Mouse (Mus musculus): ENCODE results near the gene Armh1. TPM values are rescaled to one million over a fixed set of nuclear protein-coding genes. Genes with fewer than 3 reads are reported as not detected.

The Armh1 gene
- polyA plus RNA-seq, 1 experiment, result 0.25 TPM

- TF ChIP-seq CTCF (conservative IDR thresholded peaks at IDR 0.05; ENCODE audit: insufficient read depth, insufficient read length, low read depth, low read length), result no peak
- no peak for TF ChIP-seq POLR2A (IDR thresholded peaks at IDR 0.05; ENCODE audit: low read depth, low read length)
- Histone ChIP-seq H3K36me3 (ENCODE audit: control insufficient read depth, insufficient read depth, low read length) (no peaks in the 10 kb centered on the region), H3K4me3 (ENCODE audit: insufficient read depth, low read depth, low read length) (no peak overlapping the region), H3K27ac (ENCODE audit: insufficient read depth, low read depth, low read length) (no peak overlapping the region), H3K4me1 (ENCODE audit: control insufficient read depth, insufficient read depth, low read length) (peaks cover 25% of the 10 kb centered on the region; the same call in 1 of the 2 replicates), H3K27me3 (replicated peaks; ENCODE audit: control insufficient read depth, insufficient read depth, low read length) (no peaks in the 10 kb centered on the region)
- peak; percentile 42 for DNase-seq
- 36% methylated on average over 5 of the region's 5 CpGs for WGBS
These were observed 2.2 kb upstream of the Armh1 start for GRCm38 (mm10) chr4:117254017-117254627.

- WGBS, result 62% methylated on average over 12 of the region's 12 CpGs
- Histone ChIP-seq H3K4me1 (ENCODE audit: control insufficient read depth, insufficient read depth, low read length) (peaks cover 25% of the 10 kb centered on the region; the same call in 1 of the 2 replicates), H3K36me3 (ENCODE audit: control insufficient read depth, insufficient read depth, low read length) (no peaks in the 10 kb centered on the region), H3K27me3 (replicated peaks; ENCODE audit: control insufficient read depth, insufficient read depth, low read length) (no peaks in the 10 kb centered on the region), H3K4me3 (ENCODE audit: insufficient read depth, low read depth, low read length) (no peak overlapping the region), H3K27ac (ENCODE audit: insufficient read depth, low read depth, low read length) (no peak overlapping the region)
- TF ChIP-seq POLR2A (IDR thresholded peaks at IDR 0.05; ENCODE audit: low read depth, low read length) (no peak), CTCF (conservative IDR thresholded peaks at IDR 0.05; ENCODE audit: insufficient read depth, insufficient read length, low read depth, low read length) (no peak)
- DNase-seq, result no peak
These were observed 1.5 kb upstream of the Armh1 start for GRCm38 (mm10) chr4:117253218-117254016.

- 59% methylated on average over 5 of the region's 5 CpGs for WGBS
- no peak overlapping the region for H3K4me3 ChIP-seq (ENCODE audit: insufficient read depth, low read depth, low read length)
- TF ChIP-seq POLR2A (IDR thresholded peaks at IDR 0.05; ENCODE audit: low read depth, low read length), result no peak
- TF ChIP-seq CTCF (conservative IDR thresholded peaks at IDR 0.05; ENCODE audit: insufficient read depth, insufficient read length, low read depth, low read length), result no peak
These were observed 830 bp upstream of the Armh1 start for GRCm38 (mm10) chr4:117252755-117253154.

GRCm38 (mm10) chr4:117252351-117252750, 426 bp upstream of the Armh1 start:
- peak overlapping the region; percentile 88 for H3K27ac ChIP-seq (ENCODE audit: insufficient read depth, low read depth, low read length)
- peaks cover 25% of the 10 kb centered on the region; the same call in 1 of the 2 replicates for H3K4me1 ChIP-seq (ENCODE audit: control insufficient read depth, insufficient read depth, low read length)
- H3K27me3 ChIP-seq (replicated peaks; ENCODE audit: control insufficient read depth, insufficient read depth, low read length), result no peaks in the 10 kb centered on the region
- H3K4me3 ChIP-seq (ENCODE audit: insufficient read depth, low read depth, low read length), result peak overlapping the region; percentile 92
- peak; percentile 62 for DNase-seq
- TF ChIP-seq POLR2A (IDR thresholded peaks at IDR 0.05; ENCODE audit: low read depth, low read length) (no peak), CTCF (conservative IDR thresholded peaks at IDR 0.05; ENCODE audit: insufficient read depth, insufficient read length, low read depth, low read length) (no peak)
- H3K36me3 ChIP-seq (ENCODE audit: control insufficient read depth, insufficient read depth, low read length), result no peaks in the 10 kb centered on the region
- 16% methylated on average over 5 of the region's 5 CpGs for WGBS

More at GRCm38 (mm10) chr4:117252755-117253154, 830 bp upstream of the Armh1 start:
- H3K27me3 ChIP-seq (replicated peaks; ENCODE audit: control insufficient read depth, insufficient read depth, low read length), result no peaks in the 10 kb centered on the region
- peaks cover 25% of the 10 kb centered on the region; the same call in 1 of the 2 replicates for H3K4me1 ChIP-seq (ENCODE audit: control insufficient read depth, insufficient read depth, low read length)
- H3K27ac ChIP-seq (ENCODE audit: insufficient read depth, low read depth, low read length), result peak overlapping the region; percentile 88
- DNase-seq, result peak; percentile 71
- no peaks in the 10 kb centered on the region for H3K36me3 ChIP-seq (ENCODE audit: control insufficient read depth, insufficient read depth, low read length)

GRCm38 (mm10) chr4:117250982-117251381, 943 bp downstream of the Armh1 start:
- Histone ChIP-seq H3K36me3 (ENCODE audit: control insufficient read depth, insufficient read depth, low read length) (no peaks in the 10 kb centered on the region), H3K27ac (ENCODE audit: insufficient read depth, low read depth, low read length) (no peak overlapping the region), H3K4me3 (ENCODE audit: insufficient read depth, low read depth, low read length) (no peak overlapping the region), H3K27me3 (replicated peaks; ENCODE audit: control insufficient read depth, insufficient read depth, low read length) (no peaks in the 10 kb centered on the region), H3K4me1 (ENCODE audit: control insufficient read depth, insufficient read depth, low read length) (peaks cover 25% of the 10 kb centered on the region; the same call in 1 of the 2 replicates)
- TF ChIP-seq POLR2A (IDR thresholded peaks at IDR 0.05; ENCODE audit: low read depth, low read length) (no peak), CTCF (conservative IDR thresholded peaks at IDR 0.05; ENCODE audit: insufficient read depth, insufficient read length, low read depth, low read length) (no peak)
- no peak for DNase-seq
- WGBS, result 73% methylated on average over 1 of the region's 1 CpGs

- no peaks in the 10 kb centered on the region for H3K4me1 ChIP-seq (ENCODE audit: control insufficient read depth, insufficient read depth, low read length)
- H3K27me3 ChIP-seq (replicated peaks; ENCODE audit: control insufficient read depth, insufficient read depth, low read length), result no peaks in the 10 kb centered on the region
- WGBS, result 57% methylated on average over 6 of the region's 6 CpGs
- H3K27ac ChIP-seq (ENCODE audit: insufficient read depth, low read depth, low read length), result no peak overlapping the region
- TF ChIP-seq CTCF (conservative IDR thresholded peaks at IDR 0.05; ENCODE audit: insufficient read depth, insufficient read length, low read depth, low read length), result no peak
- TF ChIP-seq POLR2A (IDR thresholded peaks at IDR 0.05; ENCODE audit: low read depth, low read length), result no peak
- peak; percentile 67 for DNase-seq
- H3K4me3 ChIP-seq (ENCODE audit: insufficient read depth, low read depth, low read length), result no peak overlapping the region
- no peaks in the 10 kb centered on the region for H3K36me3 ChIP-seq (ENCODE audit: control insufficient read depth, insufficient read depth, low read length)
These were observed 11.1 kb downstream of the Armh1 start for GRCm38 (mm10) chr4:117240867-117241266.

- peak; percentile 57 for DNase-seq
- whole genome bisulfite sequencing, result 33% methylated on average over 2 of the region's 2 CpGs
- H3K4me1 ChIP-seq (ENCODE audit: control insufficient read depth, insufficient read depth, low read length), result no peaks in the 10 kb centered on the region
- H3K36me3 ChIP-seq (ENCODE audit: control insufficient read depth, insufficient read depth, low read length), result no peaks in the 10 kb centered on the region
- no peak for TF ChIP-seq CTCF (conservative IDR thresholded peaks at IDR 0.05; ENCODE audit: insufficient read depth, insufficient read length, low read depth, low read length)
- no peak for TF ChIP-seq POLR2A (IDR thresholded peaks at IDR 0.05; ENCODE audit: low read depth, low read length)
- no peak overlapping the region for H3K4me3 ChIP-seq (ENCODE audit: insufficient read depth, low read depth, low read length)
- H3K27ac ChIP-seq (ENCODE audit: insufficient read depth, low read depth, low read length), result peak overlapping the region; percentile 11; the same call in 1 of the 2 replicates
- H3K27me3 ChIP-seq (replicated peaks; ENCODE audit: control insufficient read depth, insufficient read depth, low read length), result no peaks in the 10 kb centered on the region
These were observed 12.8 kb downstream of the Armh1 start for GRCm38 (mm10) chr4:117239153-117239552.

All from kidney, adult 2 months (tissue).